Mouse (Mus musculus): ENCODE data around the gene Fads3.

The Fads3 gene

DNA sequence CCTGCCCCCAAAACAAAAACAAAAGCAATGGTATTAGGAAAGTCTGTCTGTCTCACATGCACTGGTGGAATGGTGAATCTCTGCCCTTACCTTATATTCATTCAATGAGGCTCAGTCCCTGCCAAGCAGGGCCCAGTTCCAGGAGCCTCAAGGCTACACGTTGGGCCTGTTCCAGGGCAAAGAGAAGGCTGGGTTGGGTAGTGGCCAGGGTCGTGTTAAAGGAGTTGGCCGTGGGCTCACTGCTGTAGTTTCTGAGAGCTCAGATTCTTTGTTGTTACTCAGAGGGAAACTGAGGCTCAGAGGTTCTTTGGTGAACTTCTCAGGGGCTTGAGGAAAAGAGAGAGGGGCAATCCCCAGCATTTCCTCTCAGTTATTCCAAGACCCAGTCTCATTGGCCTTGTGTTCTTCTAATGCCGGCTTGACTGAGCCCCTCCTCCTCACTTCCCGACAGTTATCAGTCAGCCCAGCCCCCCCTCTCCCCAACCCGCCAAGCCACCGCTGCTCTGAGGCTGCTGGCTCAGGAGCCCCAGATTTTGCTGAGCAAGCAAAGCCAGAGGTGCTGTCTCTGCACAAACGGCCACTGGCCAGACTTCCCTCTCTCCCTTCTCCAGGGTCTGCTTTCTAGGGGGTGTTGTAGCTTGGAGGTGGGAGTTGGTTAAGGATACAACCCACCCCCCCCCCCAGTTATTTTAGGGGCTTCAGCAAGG, 16.0 kb upstream of the Fads3 start:
- peaks cover 36% of the 10 kb centered on the region for H3K4me1 ChIP-seq (replicated peaks; ENCODE audit: low read depth, low read length)
- TF ChIP-seq NANOG (IDR thresholded peaks at IDR 0.05; ENCODE audit: borderline replicate concordance, low read length) (no peak), POU5F1 (IDR thresholded peaks at IDR 0.05; ENCODE audit: borderline replicate concordance, low read length) (no peak), CTCF (conservative IDR thresholded peaks at IDR 0.05; ENCODE audit: low read length) (no peak)
- H3K36me3 ChIP-seq (ENCODE audit: insufficient read depth, low read length): peaks cover 24% of the 10 kb centered on the region; the same call in 1 of the 2 replicates
- no peak overlapping the region for H3K4me3 ChIP-seq (replicated peaks; ENCODE audit: low read length)
- no peaks in the 10 kb centered on the region for H3K9me3 ChIP-seq (ENCODE audit: low read length)
- peaks cover 27% of the 10 kb centered on the region for H3K27me3 ChIP-seq (ENCODE audit: insufficient read depth, low read length)

DNA sequence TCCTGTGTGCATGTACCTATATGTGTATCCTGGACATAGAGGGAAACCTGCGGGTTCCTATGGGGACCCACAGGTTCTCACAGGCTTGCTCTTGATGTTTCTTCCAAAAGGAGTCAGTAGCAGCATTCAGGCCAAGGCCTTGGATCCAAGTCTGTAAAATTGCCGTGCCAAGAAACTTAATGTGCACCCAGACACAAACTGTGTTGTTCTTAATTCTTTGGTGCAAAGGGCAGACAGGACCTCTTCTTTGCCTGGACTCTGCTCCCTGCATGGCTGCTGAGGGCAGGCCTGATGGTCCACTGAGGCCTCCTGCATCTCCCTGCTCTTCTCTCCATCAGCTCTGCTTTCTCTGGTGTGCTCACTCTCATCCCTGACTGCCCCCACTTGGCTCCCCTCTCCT, 11.6 kb upstream of the Fads3 start:
- H3K27me3 ChIP-seq (ENCODE audit: insufficient read depth, low read length): peaks cover 24% of the 10 kb centered on the region
- peaks cover 36% of the 10 kb centered on the region; the same call in 1 of the 2 replicates for H3K36me3 ChIP-seq (ENCODE audit: insufficient read depth, low read length)
- TF ChIP-seq POU5F1 (IDR thresholded peaks at IDR 0.05; ENCODE audit: borderline replicate concordance, low read length): no peak
- H3K4me3 ChIP-seq (replicated peaks; ENCODE audit: low read length): no peak overlapping the region
- H3K9me3 ChIP-seq (ENCODE audit: low read length): no peaks in the 10 kb centered on the region
- H3K4me1 ChIP-seq (replicated peaks; ENCODE audit: low read depth, low read length): peaks cover 19% of the 10 kb centered on the region

DNA sequence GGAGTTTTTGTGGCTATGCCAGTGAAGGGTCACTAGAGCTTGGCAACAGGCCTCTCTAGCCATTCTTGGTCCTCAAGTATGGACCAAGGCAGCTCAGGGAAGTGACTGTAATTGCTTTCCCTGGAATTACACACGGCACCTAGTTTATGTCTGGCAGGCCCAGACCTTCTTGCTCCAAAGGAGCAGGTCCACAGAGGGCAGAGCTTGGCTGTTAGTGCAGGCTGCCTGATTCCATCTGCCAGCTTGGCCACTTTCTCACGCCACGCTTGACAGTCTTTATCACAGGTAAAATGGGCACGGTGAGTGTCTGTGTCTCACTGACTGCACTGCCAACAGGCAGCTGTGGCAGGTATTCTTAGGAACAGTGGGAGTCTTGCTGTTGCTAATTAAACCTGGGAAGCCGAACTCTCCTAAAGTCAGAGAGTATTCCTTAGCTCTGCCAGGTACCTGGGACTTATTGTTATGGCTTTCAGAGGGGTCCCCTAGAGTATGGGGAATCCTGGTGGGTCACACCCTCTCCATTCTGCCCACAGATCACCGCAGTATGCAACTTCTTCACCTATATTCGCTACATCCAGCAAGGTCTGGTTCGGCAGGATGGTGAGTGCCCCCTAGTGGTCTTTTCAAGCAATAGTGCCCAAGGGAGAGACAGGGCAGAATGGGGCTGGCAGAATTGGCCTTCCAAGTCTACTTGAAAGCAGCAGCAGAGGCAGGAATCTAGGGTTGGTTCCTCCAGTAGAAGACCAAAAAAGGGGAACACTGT, 8.0 kb upstream of the Fads3 start:
- Histone ChIP-seq H3K4me3 (replicated peaks; ENCODE audit: low read length) (no peak overlapping the region), H3K27me3 (ENCODE audit: insufficient read depth, low read length) (peaks cover 25% of the 10 kb centered on the region), H3K4me1 (replicated peaks; ENCODE audit: low read depth, low read length) (peaks cover 5% of the 10 kb centered on the region; the same call in 1 of the 2 replicates), H3K36me3 (ENCODE audit: insufficient read depth, low read length) (peaks cover 22% of the 10 kb centered on the region; the same call in 1 of the 2 replicates), H3K9me3 (ENCODE audit: low read length) (no peaks in the 10 kb centered on the region)
- TF ChIP-seq CTCF (conservative IDR thresholded peaks at IDR 0.05; ENCODE audit: low read length) (peak; percentile 92), NANOG (IDR thresholded peaks at IDR 0.05; ENCODE audit: borderline replicate concordance, low read length) (no peak), POU5F1 (IDR thresholded peaks at IDR 0.05; ENCODE audit: borderline replicate concordance, low read length) (no peak)

- Histone ChIP-seq H3K4me1 (replicated peaks; ENCODE audit: low read depth, low read length) (peaks cover 6% of the 10 kb centered on the region), H3K4me3 (replicated peaks; ENCODE audit: low read length) (no peak overlapping the region)
- TF ChIP-seq CTCF (conservative IDR thresholded peaks at IDR 0.05; ENCODE audit: low read length) (no peak), POU5F1 (IDR thresholded peaks at IDR 0.05; ENCODE audit: borderline replicate concordance, low read length) (no peak), NANOG (IDR thresholded peaks at IDR 0.05; ENCODE audit: borderline replicate concordance, low read length) (no peak)
Measured at GRCm38 (mm10) chr19:10034356-10034755, 7.0 kb upstream of the Fads3 start.

GRCm38 (mm10) chr19:10034785-10035447, 6.5 kb upstream of the Fads3 start:
- Histone ChIP-seq H3K9me3 (ENCODE audit: low read length) (no peaks in the 10 kb centered on the region), H3K4me1 (replicated peaks; ENCODE audit: low read depth, low read length) (peaks cover 10% of the 10 kb centered on the region), H3K36me3 (ENCODE audit: insufficient read depth, low read length) (peaks cover 16% of the 10 kb centered on the region; the same call in 1 of the 2 replicates), H3K27me3 (ENCODE audit: insufficient read depth, low read length) (peaks cover 36% of the 10 kb centered on the region), H3K4me3 (replicated peaks; ENCODE audit: low read length) (no peak overlapping the region)
- TF ChIP-seq NANOG (IDR thresholded peaks at IDR 0.05; ENCODE audit: borderline replicate concordance, low read length) (no peak), CTCF (conservative IDR thresholded peaks at IDR 0.05; ENCODE audit: low read length) (peak; percentile 88)

More at GRCm38 (mm10) chr19:10034356-10034755, 7.0 kb upstream of the Fads3 start:
- H3K27me3 ChIP-seq (ENCODE audit: insufficient read depth, low read length): peaks cover 32% of the 10 kb centered on the region
- no peaks in the 10 kb centered on the region for H3K9me3 ChIP-seq (ENCODE audit: low read length)
- H3K36me3 ChIP-seq (ENCODE audit: insufficient read depth, low read length): peaks cover 21% of the 10 kb centered on the region; the same call in 1 of the 2 replicates

DNA sequence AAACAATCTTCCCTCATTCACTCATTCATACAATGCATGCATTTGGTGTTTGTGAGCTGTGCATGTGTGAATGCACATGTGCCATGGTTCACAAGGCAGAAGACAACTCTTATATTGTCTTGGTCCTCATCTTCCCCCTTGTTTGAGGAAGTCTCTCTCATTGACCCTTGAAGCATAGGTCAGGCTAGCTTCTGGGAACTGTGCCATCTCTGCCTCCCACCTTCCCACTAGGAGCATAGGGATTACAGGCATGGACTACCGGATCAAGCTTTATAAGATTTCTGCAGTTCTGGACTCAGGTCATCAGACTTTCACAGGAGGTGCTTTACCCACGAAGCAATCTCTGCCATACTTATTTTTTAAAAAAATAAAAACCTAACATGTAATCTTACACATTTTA, 3.8 kb upstream of the Fads3 start:
- Histone ChIP-seq H3K36me3 (ENCODE audit: insufficient read depth, low read length) (peaks cover 7% of the 10 kb centered on the region; the same call in 1 of the 2 replicates), H3K9me3 (ENCODE audit: low read length) (no peaks in the 10 kb centered on the region), H3K4me3 (replicated peaks; ENCODE audit: low read length) (no peak overlapping the region), H3K4me1 (replicated peaks; ENCODE audit: low read depth, low read length) (peaks cover 21% of the 10 kb centered on the region), H3K27me3 (ENCODE audit: insufficient read depth, low read length) (peaks cover 56% of the 10 kb centered on the region)
- TF ChIP-seq NANOG (IDR thresholded peaks at IDR 0.05; ENCODE audit: borderline replicate concordance, low read length): no peak
- TF ChIP-seq POU5F1 (IDR thresholded peaks at IDR 0.05; ENCODE audit: borderline replicate concordance, low read length): no peak

DNA sequence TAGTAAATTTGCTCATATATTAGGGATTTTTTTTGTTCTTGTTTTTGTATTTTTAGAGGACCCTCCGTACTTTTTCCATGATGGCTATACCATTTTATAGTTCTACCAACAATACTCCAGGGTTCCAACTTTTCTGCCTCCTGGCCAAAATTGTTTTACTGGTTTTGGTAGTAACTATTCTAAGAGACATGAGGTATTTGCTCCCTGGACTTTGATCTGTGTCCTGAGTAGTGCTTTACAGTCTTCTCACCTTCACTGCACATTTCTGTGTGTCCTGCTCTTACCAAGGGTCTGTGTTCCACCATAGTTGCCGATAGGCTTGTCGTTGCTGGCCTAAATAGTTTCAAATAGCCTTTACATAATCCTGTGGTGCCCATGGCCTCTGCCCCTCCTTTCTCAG, 3.0 kb upstream of the Fads3 start:
- no peak overlapping the region for H3K4me3 ChIP-seq (replicated peaks; ENCODE audit: low read length)
- H3K36me3 ChIP-seq (ENCODE audit: insufficient read depth, low read length): peaks cover 4% of the 10 kb centered on the region; the same call in 1 of the 2 replicates
- H3K27me3 ChIP-seq (ENCODE audit: insufficient read depth, low read length): peaks cover 60% of the 10 kb centered on the region
- H3K4me1 ChIP-seq (replicated peaks; ENCODE audit: low read depth, low read length): peaks cover 18% of the 10 kb centered on the region
- TF ChIP-seq NANOG (IDR thresholded peaks at IDR 0.05; ENCODE audit: borderline replicate concordance, low read length) (no peak), CTCF (conservative IDR thresholded peaks at IDR 0.05; ENCODE audit: low read length) (no peak), POU5F1 (IDR thresholded peaks at IDR 0.05; ENCODE audit: borderline replicate concordance, low read length) (no peak)
- H3K9me3 ChIP-seq (ENCODE audit: low read length): no peaks in the 10 kb centered on the region

DNA sequence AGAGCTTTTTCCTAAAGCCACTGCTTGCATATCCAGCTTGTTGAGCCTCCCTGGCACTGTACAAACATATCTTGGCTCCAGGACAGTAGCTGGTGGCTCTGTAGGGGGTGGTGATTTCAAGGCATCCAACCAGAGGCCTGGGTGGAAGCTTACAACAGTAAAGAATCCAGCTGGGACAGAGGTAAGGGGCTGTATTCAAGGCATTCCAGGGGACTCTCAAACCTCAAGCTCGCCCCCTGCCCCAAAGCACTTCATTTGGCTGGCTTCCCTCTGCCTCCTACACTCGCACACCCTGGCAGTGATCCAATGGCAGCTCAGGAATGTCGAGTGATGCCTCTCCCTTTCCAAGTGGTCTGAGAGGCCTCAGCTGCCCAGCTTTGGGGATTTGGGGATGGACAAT, 2.5 kb upstream of the Fads3 start:
- Histone ChIP-seq H3K27me3 (ENCODE audit: insufficient read depth, low read length) (peaks cover 65% of the 10 kb centered on the region), H3K9me3 (ENCODE audit: low read length) (no peaks in the 10 kb centered on the region), H3K4me1 (replicated peaks; ENCODE audit: low read depth, low read length) (peaks cover 16% of the 10 kb centered on the region), H3K4me3 (replicated peaks; ENCODE audit: low read length) (no peak overlapping the region), H3K36me3 (ENCODE audit: insufficient read depth, low read length) (peaks cover 4% of the 10 kb centered on the region; the same call in 1 of the 2 replicates)
- no peak for TF ChIP-seq CTCF (conservative IDR thresholded peaks at IDR 0.05; ENCODE audit: low read length)
- TF ChIP-seq POU5F1 (IDR thresholded peaks at IDR 0.05; ENCODE audit: borderline replicate concordance, low read length): no peak
- TF ChIP-seq NANOG (IDR thresholded peaks at IDR 0.05; ENCODE audit: borderline replicate concordance, low read length): no peak

All from E14TG2a.4 (cell line).